Mouse (Mus musculus) heart, embryonic 14.5 days (tissue): ENCODE measurements around the gene Zfp609. TPM values are rescaled to one million over a fixed set of nuclear protein-coding genes. Genes with fewer than 3 reads are reported as not detected.

Experiments used
- ATAC-seq: fragments of 200-750 bp; cut with Nextera tagmentation; 2 replicates; pipeline ENCODE4 v1.8.0; 2017; ENCODE audit warnings: low read depth, moderate TSS enrichment; ENCODE audit not compliant: insufficient number of reproducible peaks, insufficient read depth, low FRiP score
- H3K27ac ChIP-seq, 2 experiments: fragments of 200-500 bp in 1 of 2; fragments of 300-500 bp in 1 of 2; sonication (generic) in 1 of 2; replicated peaks in 1 of 2; 2 replicates each; pipeline ENCODE4 v1.5.1; 2012 to 2014; ENCODE audit warnings: low read depth in 2 of 2, low read length in 2 of 2, control low read depth in 1 of 2, mild to moderate bottlenecking in 1 of 2, mixed read lengths in 1 of 2; ENCODE audit not compliant: control insufficient read depth in 1 of 2, insufficient read depth in 1 of 2
- H3K27me3 ChIP-seq: fragments of 300-500 bp; sonication (generic); 2 replicates; pipeline ENCODE4 v1.6.1; 2014; ENCODE audit warnings: mild to moderate bottlenecking, low read length, control low read depth; ENCODE audit not compliant: control insufficient read depth, insufficient read depth
- H3K36me3 ChIP-seq: fragments of 300-500 bp; sonication (generic); 2 replicates; pipeline ENCODE4 v1.6.1; 2014; ENCODE audit warnings: mild to moderate bottlenecking, control low read depth, low read length, mixed read lengths; ENCODE audit not compliant: control insufficient read depth, insufficient read depth
- H3K4me1 ChIP-seq, 2 experiments: fragments of 200-500 bp in 1 of 2; fragments of 300-500 bp in 1 of 2; sonication (generic) in 1 of 2; 2 replicates each; pipeline ENCODE4 v1.6.1; 2012 to 2014; ENCODE audit warnings: low read length in 2 of 2, control low read depth in 1 of 2, mixed read lengths in 1 of 2; ENCODE audit not compliant: control insufficient read depth in 2 of 2, insufficient read depth in 2 of 2
- H3K4me2 ChIP-seq: fragments of 300-500 bp; sonication (generic); 2 replicates; pipeline ENCODE4 v1.6.1; 2014; ENCODE audit warnings: mild to moderate bottlenecking, low read length
- H3K4me3 ChIP-seq, 2 experiments: fragments of 200-500 bp in 1 of 2; fragments of 300-500 bp in 1 of 2; sonication (generic) in 1 of 2; 2 replicates each; pipeline ENCODE4 v1.5.1; 2012 to 2014; ENCODE audit warnings: low read length in 2 of 2, mild to moderate bottlenecking in 2 of 2, control low read depth in 1 of 2, low read depth in 1 of 2, moderate library complexity in 1 of 2; ENCODE audit not compliant: control insufficient read depth in 1 of 2, insufficient read depth in 1 of 2
- H3K9ac ChIP-seq: fragments of 300-500 bp; sonication (generic); 2 replicates; pipeline ENCODE4 v1.6.1; 2014; ENCODE audit warnings: mild to moderate bottlenecking, low read length
- H3K9me3 ChIP-seq: fragments of 300-500 bp; sonication (generic); 2 replicates; pipeline ENCODE4 v1.6.1; 2016; ENCODE audit warnings: low read length, control low read depth; ENCODE audit not compliant: control insufficient read depth
- WGBS: fragments of 180-500 bp; shearing (Covaris S2); extraction: QIAGEN DNeasy Blood & Tissue Kit; methylation state at CpG from one replicate; pipeline ENCODE4 v1.1.7; 2014; 5-methylcytosine and 5-hydroxymethylcytosine counted together
- polyA plus RNA-seq: library from polyadenylated mRNA; unstranded; fragments of >200 nt; fragmentation: Nextera tagmentation; extraction: Ambion mirVana; gene quantifications from 2 replicates; pipeline ENCODE4 v1.2.1, GENCODE M21; 2014

The Zfp609 gene
- polyA plus RNA-seq = 6.1 and 6.6 TPM in 2 replicates

GRCm38 (mm10) chr9:65827344-65828015, at the start of gene Zfp609:
TSS of gene Zfp609 (minus strand) at chr9:65827564.
- H3K27ac ChIP-seq = peak within 1 kb of the TSS; percentile 96 to 99
- peak within 1 kb of the TSS; percentile 97 for H3K9ac ChIP-seq
- no peaks in the 10 kb centered on the region for H3K36me3 ChIP-seq
- H3K4me3 ChIP-seq = peak within 1 kb of the TSS; percentile 90 to 98
- H3K9me3 ChIP-seq = no peaks in the 10 kb centered on the region
- peaks cover 7 to 51% of the 10 kb centered on the region in 2 experiments for H3K4me1 ChIP-seq
- peak within 1 kb of the TSS; percentile 88 for H3K4me2 ChIP-seq
- peak; percentile 89 for ATAC-seq
- under 1% methylated on average over 71 of the region's 76 CpGs for WGBS
- H3K27me3 ChIP-seq = no peaks in the 10 kb centered on the region

DNA sequence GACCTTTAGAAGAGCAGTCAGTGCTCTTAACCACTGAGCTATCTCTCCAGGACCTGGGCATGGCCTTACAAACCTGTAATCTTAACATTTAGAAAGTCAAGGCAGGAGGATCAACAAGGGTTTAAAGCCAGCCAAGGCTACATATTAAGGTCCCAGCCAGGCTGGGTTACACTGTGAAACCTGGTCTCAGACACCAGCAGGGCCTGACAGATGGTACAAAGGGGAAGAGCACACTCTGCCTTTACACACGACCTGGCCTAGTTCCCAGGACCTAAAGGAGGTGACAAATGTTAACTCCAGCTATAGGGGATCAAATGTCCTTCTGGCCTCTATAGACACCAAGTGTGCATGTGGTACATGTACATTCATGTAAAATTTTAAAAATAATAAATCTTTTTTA, 32.3 kb upstream of the Zfp609 start:
- Histone ChIP-seq H3K4me1 (no peaks in the 10 kb centered on the region), H3K4me2 (no peak overlapping the region), H3K27me3 (no peaks in the 10 kb centered on the region), H3K4me3 (no peak overlapping the region), H3K36me3 (peaks cover 73% of the 10 kb centered on the region), H3K27ac (no peak overlapping the region), H3K9me3 (no peaks in the 10 kb centered on the region), H3K9ac (no peak overlapping the region)
- 53% methylated on average over 1 of the region's 1 CpGs for WGBS
- ATAC-seq = no peak

DNA sequence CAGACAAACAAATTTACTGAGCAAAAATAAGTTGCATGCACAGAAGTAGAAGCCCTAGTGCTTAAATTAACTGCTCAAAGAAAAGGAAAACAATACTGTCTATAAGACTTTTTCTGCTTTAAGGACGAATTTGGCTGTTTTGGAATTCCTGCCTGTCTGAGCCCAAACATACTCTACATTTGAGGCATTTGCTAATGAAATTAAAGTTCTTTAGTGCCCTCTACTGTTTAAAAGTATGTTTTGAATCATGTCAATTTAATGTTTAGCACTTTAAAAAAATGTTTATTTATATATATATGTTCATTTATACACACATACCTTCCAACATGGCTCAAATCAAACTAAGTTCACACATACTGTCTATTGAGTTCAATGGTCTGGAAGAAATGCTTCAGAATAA, 22.8 kb upstream of the Zfp609 start:
- no peak overlapping the region for H3K9ac ChIP-seq
- H3K4me1 ChIP-seq = peaks cover 2 to 9% of the 10 kb centered on the region in 2 experiments; a peak in 2 of 4 replicates
- H3K27me3 ChIP-seq = no peaks in the 10 kb centered on the region
- no peaks in the 10 kb centered on the region for H3K9me3 ChIP-seq
- peaks cover 73% of the 10 kb centered on the region for H3K36me3 ChIP-seq
- no peak overlapping the region for H3K27ac ChIP-seq
- no peak for ATAC-seq
- 23% methylated on average over 1 of the region's 1 CpGs for WGBS
- H3K4me3 ChIP-seq = no peak overlapping the region
- no peak overlapping the region for H3K4me2 ChIP-seq

DNA sequence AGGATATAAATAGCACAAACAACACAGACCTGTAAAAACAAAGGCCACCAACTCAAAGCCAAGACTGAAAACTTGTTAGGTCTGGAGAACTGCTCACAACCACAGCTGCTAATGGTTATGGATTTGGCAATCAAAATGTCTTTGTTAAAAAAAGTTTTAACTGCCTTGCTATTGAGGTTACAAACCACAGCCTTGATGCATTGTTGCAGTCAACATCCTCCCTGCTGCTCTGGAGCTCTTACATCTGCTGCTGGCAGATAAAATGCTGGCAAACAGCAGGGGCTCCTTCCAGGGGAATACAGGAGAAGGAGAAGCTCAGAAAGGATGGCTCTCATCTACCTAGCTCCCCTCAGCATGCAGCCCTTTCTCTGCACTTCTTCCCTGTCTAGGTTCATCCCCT, 20.8 kb upstream of the Zfp609 start:
- H3K9me3 ChIP-seq = no peaks in the 10 kb centered on the region
- ATAC-seq = no peak
- no peak overlapping the region for H3K4me2 ChIP-seq
- no peaks in the 10 kb centered on the region for H3K27me3 ChIP-seq
- no peak overlapping the region for H3K9ac ChIP-seq
- peak overlapping the region in 1 of 2 experiments; percentile 14; a peak in 1 of 4 replicates for H3K27ac ChIP-seq
- peaks cover 55% of the 10 kb centered on the region for H3K36me3 ChIP-seq
- peaks cover 2 to 17% of the 10 kb centered on the region in 2 experiments; a peak in 2 of 4 replicates for H3K4me1 ChIP-seq
- no peak overlapping the region for H3K4me3 ChIP-seq

DNA sequence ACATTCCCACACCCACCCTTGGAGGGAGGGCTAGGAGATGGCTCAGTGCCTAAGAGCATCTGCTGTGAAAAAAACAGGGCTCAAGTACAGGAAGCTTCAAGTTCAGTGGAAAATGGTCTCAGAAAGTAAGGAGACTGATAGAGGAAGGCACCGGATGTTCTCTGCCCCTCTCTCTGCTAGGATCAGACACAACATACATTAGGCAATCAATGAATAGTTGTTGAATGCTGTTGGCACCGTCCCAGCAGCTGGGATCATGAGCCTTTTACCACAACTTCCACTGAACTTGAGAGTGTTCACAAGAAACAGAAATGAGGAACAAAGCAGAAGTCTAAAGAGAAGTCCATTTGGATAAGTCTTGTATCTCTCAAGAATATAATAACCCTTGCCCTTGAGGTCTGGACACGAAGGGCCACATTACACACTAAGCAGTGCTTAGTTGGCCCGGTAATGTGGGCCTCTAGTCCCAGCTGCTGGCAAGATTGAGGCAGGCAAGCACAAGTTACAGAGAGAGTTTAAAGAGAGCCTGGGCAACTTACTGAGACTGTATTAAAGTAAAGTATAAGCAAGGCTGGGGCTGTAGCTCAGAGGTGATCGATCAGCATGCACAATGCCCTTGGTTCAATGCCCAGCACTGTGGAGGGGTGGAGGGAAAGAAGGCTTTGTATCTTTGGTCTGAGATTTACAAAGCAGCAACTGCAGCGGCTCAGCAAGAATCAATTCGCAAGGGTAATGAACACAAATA, 17.2 kb upstream of the Zfp609 start:
- peak overlapping the region in 1 of 2 experiments; percentile 20; a peak in 1 of 4 replicates for H3K27ac ChIP-seq
- peaks cover 2 to 17% of the 10 kb centered on the region in 2 experiments; a peak in 2 of 4 replicates for H3K4me1 ChIP-seq
- no peak overlapping the region for H3K4me3 ChIP-seq
- no peaks in the 10 kb centered on the region for H3K9me3 ChIP-seq
- 82% methylated on average over 7 of the region's 7 CpGs for WGBS
- H3K9ac ChIP-seq = no peak overlapping the region
- ATAC-seq = no peak
- peaks cover 33% of the 10 kb centered on the region for H3K36me3 ChIP-seq
- H3K4me2 ChIP-seq = no peak overlapping the region
- H3K27me3 ChIP-seq = no peaks in the 10 kb centered on the region

DNA sequence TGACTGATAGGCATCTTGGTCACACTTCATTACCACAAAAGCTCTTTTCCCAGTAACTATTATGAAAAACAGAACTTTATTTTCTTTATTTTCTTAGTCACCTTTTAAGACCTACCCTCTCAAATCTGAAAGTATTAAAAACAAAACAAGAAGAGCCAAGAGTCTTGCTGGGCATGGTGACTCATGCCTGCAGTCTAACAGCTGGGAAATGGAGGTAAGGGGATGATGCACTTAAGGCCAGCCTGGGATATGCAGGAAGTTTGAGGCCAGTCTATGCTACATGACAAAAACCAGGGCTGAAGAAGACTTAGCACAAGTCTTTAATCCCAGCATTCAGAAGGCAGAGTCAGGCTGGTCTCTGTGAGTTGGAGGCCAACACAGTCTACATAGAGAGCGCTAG, 12.5 kb upstream of the Zfp609 start:
- no peak overlapping the region for H3K9ac ChIP-seq
- H3K4me2 ChIP-seq = no peak overlapping the region
- H3K4me1 ChIP-seq = peaks cover 1 to 8% of the 10 kb centered on the region in 2 experiments; a peak in 2 of 4 replicates
- H3K27ac ChIP-seq = no peak overlapping the region
- no peak for ATAC-seq
- no peaks in the 10 kb centered on the region for H3K27me3 ChIP-seq
- peaks cover 32% of the 10 kb centered on the region for H3K36me3 ChIP-seq
- WGBS = 95% methylated on average over 1 of the region's 1 CpGs
- no peak overlapping the region for H3K4me3 ChIP-seq
- no peaks in the 10 kb centered on the region for H3K9me3 ChIP-seq

GRCm38 (mm10) chr9:65836916-65837315, 9.6 kb upstream of the Zfp609 start:
- no peak overlapping the region for H3K4me3 ChIP-seq
- no peaks in the 10 kb centered on the region for H3K9me3 ChIP-seq
- ATAC-seq = no peak
- H3K27ac ChIP-seq = no peak overlapping the region
- peaks cover 35% of the 10 kb centered on the region for H3K36me3 ChIP-seq
- no peaks in the 10 kb centered on the region for H3K27me3 ChIP-seq
- no peak overlapping the region for H3K4me2 ChIP-seq
- H3K4me1 ChIP-seq = peaks cover 5 to 11% of the 10 kb centered on the region in 2 experiments; a peak in 3 of 4 replicates
- H3K9ac ChIP-seq = no peak overlapping the region
